ENCODE assay signal across 14 mouse cellular contexts in the genomic region with DNA sequence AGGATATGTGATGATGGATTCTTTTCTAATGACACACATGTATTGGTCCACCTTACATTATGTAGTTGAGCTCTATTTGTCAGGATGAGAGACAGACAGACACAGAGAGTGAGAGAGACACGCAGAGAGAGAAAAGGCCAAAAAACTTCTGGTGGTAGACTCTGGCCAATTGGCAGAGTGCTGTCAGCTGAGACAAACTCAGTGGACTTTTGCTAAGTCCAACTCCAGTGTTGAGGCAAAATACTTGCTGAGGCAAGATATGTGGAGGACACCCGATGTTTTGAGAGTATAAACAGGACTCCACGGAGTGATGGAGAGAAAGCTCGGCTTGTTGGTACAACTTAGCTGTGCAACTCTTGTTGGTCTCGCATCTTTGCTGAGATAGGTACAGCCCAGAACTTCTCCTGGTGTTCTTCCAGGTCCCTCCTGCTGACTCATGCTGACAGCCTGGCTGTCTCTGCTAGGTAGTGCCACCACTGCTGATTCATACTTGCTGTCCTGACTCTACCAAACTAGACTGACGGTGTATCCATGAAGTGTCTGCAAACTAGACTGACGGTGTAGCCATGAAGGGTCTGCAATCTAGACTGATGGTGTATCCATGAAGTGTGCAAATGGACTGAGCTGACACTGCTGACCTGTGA. TPM values are rescaled to one million over a fixed set of nuclear protein-coding genes. Genes with fewer than 3 reads are reported as not detected.
DNase-seq lines count a peak whose midpoint lies in the region; ATAC-seq and TF ChIP-seq lines count a peak whose summit lies in the region.
"Had no signal": no experiment of that assay in that cellular context is flagged by ENCODE, and none has a peak within 500 bp of the region (broad histone marks: within the 10 kb centered on the region; RNA-seq: fewer than 3 reads in every experiment).

No protein-coding gene starts in this region.

- DNase-seq in cerebellum, postnatal 25 days: peak; percentile 16 to 44
- no peak for DNase-seq in cerebellum, adult 11-12 months
- DNase-seq in kidney, adult 2 months: peak; percentile 62
- DNase-seq in kidney, postnatal 10 days: no peak
- DNase-seq in MEL (ENCODE audit: low read depth, low spot score): peak; percentile 58
- no peak for DNase-seq in liver, embryonic 11.5 days (ENCODE audit: low spot score)
- no peak for DNase-seq in ovary, postnatal 36 days (ENCODE audit: low spot score)
- DNase-seq: cerebellum, adult 8-10 months had no signal

- TF ChIP-seq RAD21 in MEL (IDR thresholded peaks at IDR 0.05; ENCODE audit: low read depth, low read length): no peak

- no peaks in the 10 kb centered on the region for H3K27me3 ChIP-seq in kidney, adult 2 months (replicated peaks; ENCODE audit: control insufficient read depth, insufficient read depth, low read length)
- H3K27me3 ChIP-seq in MEL (ENCODE audit: control insufficient read depth in 1 of 2, insufficient read depth in 2 of 2, low read length in 2 of 2): no peaks in the 10 kb centered on the region
- no peaks in the 10 kb centered on the region for H3K27me3 ChIP-seq in liver, embryonic 11.5 days (replicated peaks; ENCODE audit: control insufficient read depth, insufficient read depth, low read length)
- no peaks in the 10 kb centered on the region for H3K27me3 ChIP-seq in hindbrain, embryonic 16.5 days (replicated peaks; ENCODE audit: control insufficient read depth, insufficient read depth, low read length)
- H3K27me3 ChIP-seq: CH12.LX; embryonic facial prominence, embryonic 15.5 days had no signal

- ATAC-seq in liver, embryonic 11.5 days (replicated peaks; ENCODE audit: low FRiP score): peak; percentile 74
- no peak for ATAC-seq in hindbrain, embryonic 16.5 days
- ATAC-seq: lung, postnatal 0 days had no signal

- 62% methylated on average over 7 of the region's 7 CpGs for WGBS in kidney, adult 2 months
- WGBS in liver, embryonic 11.5 days: 83% methylated on average over 7 of the region's 7 CpGs
- 95% methylated on average over 7 of the region's 7 CpGs for WGBS in hindbrain, embryonic 16.5 days

- H3K36me3 ChIP-seq in kidney, adult 2 months (ENCODE audit: control insufficient read depth, insufficient read depth, low read length): peaks cover 3% of the 10 kb centered on the region
- peaks cover 17 to 56% of the 10 kb centered on the region in 2 experiments for H3K36me3 ChIP-seq in MEL (ENCODE audit: control insufficient read depth in 1 of 2, insufficient read depth in 2 of 2, low read length in 2 of 2)
- H3K36me3 ChIP-seq in liver, embryonic 11.5 days (ENCODE audit: control insufficient read depth, insufficient read depth, low read length): peaks cover 16% of the 10 kb centered on the region
- no peaks in the 10 kb centered on the region; the same call in 1 of the 2 replicates for H3K36me3 ChIP-seq in hindbrain, embryonic 16.5 days (ENCODE audit: control insufficient read depth, insufficient read depth, low read length)

- H3K9me3 ChIP-seq in MEL (replicated peaks; ENCODE audit: insufficient read depth, low read length): no peaks in the 10 kb centered on the region
- no peaks in the 10 kb centered on the region for H3K9me3 ChIP-seq in liver, embryonic 11.5 days (ENCODE audit: control insufficient read depth, low read length)
- H3K9me3 ChIP-seq in hindbrain, embryonic 16.5 days (ENCODE audit: control insufficient read depth, low read length): no peaks in the 10 kb centered on the region
- H3K9me3 ChIP-seq: embryonic facial prominence, embryonic 15.5 days; hindbrain, embryonic 10.5 days had no signal

- no peak overlapping the region for H3K4me3 ChIP-seq in kidney, adult 2 months (ENCODE audit: insufficient read depth, low read depth, low read length)
- no peak overlapping the region for H3K4me3 ChIP-seq in MEL (ENCODE audit: control insufficient read depth in 1 of 2, insufficient read depth in 1 of 2, low read depth in 2 of 2, low read length in 2 of 2)
- H3K4me3 ChIP-seq in liver, embryonic 11.5 days (ENCODE audit: low read depth, low read length): no peak overlapping the region
- H3K4me3 ChIP-seq in hindbrain, embryonic 16.5 days (ENCODE audit: low read length): no peak overlapping the region
- H3K4me3 ChIP-seq: embryonic facial prominence, embryonic 15.5 days; hindbrain, embryonic 10.5 days; myocyte had no signal

- TF ChIP-seq POLR2A in kidney, adult 2 months (IDR thresholded peaks at IDR 0.05; ENCODE audit: low read depth, low read length): no peak
- no peak; a peak in 1 of 4 replicates for TF ChIP-seq POLR2A in MEL (IDR thresholded peaks at IDR 0.05; ENCODE audit: control insufficient read depth in 1 of 2, insufficient read depth in 1 of 2, low read depth in 1 of 2, low read length in 2 of 2, poor library complexity in 1 of 2)

- no peak overlapping the region for H3K4me2 ChIP-seq in liver, embryonic 11.5 days
- H3K4me2 ChIP-seq in hindbrain, embryonic 16.5 days (ENCODE audit: low read length): no peak overlapping the region
- H3K4me2 ChIP-seq: embryonic facial prominence, embryonic 15.5 days had no signal

- no peak for TF ChIP-seq EP300 in MEL (IDR thresholded peaks at IDR 0.05; ENCODE audit: low read depth in 1 of 2, low read length in 2 of 2)

- H3K4me1 ChIP-seq in kidney, adult 2 months (ENCODE audit: control insufficient read depth, insufficient read depth, low read length): peaks cover 12% of the 10 kb centered on the region
- peaks cover 6 to 11% of the 10 kb centered on the region in 2 experiments for H3K4me1 ChIP-seq in MEL (ENCODE audit: control insufficient read depth in 1 of 2, insufficient read depth in 2 of 2, low read length in 2 of 2)
- peaks cover 3% of the 10 kb centered on the region for H3K4me1 ChIP-seq in liver, embryonic 11.5 days (replicated peaks; ENCODE audit: control insufficient read depth, insufficient read depth, low read length)
- no peaks in the 10 kb centered on the region for H3K4me1 ChIP-seq in hindbrain, embryonic 16.5 days (ENCODE audit: control insufficient read depth, insufficient read depth, low read depth, low read length)
- H3K4me1 ChIP-seq: embryonic facial prominence, embryonic 15.5 days; hindbrain, embryonic 10.5 days had no signal

- no peak overlapping the region for H3K9ac ChIP-seq in MEL (ENCODE audit: control insufficient read depth, low read depth, low read length, poor library complexity, severe bottlenecking)
- no peak overlapping the region for H3K9ac ChIP-seq in liver, embryonic 11.5 days (ENCODE audit: low read depth, low read length)
- no peak overlapping the region for H3K9ac ChIP-seq in hindbrain, embryonic 16.5 days (ENCODE audit: low read depth, low read length)
- H3K9ac ChIP-seq: embryonic facial prominence, embryonic 15.5 days had no signal

- TF ChIP-seq CTCF in kidney, adult 2 months (conservative IDR thresholded peaks at IDR 0.05; ENCODE audit: insufficient read depth, insufficient read length, low read depth, low read length): 0 out of 2 replicates have a peak, but pooled peaks have one; percentile 4
- no peak for TF ChIP-seq CTCF in MEL (IDR thresholded peaks at IDR 0.05 in 2 of 3, conservative IDR thresholded peaks at IDR 0.05 in 1 of 3; ENCODE audit: control insufficient read depth in 1 of 3, insufficient read depth in 1 of 3, low read depth in 2 of 3, low read length in 3 of 3, poor library complexity in 1 of 3, severe bottlenecking in 1 of 3)

- H3K79me2 ChIP-seq in MEL (ENCODE audit: control insufficient read depth, insufficient read depth, low read length, poor library complexity): peaks cover 53% of the 10 kb centered on the region

- peak overlapping the region; percentile 52; the same call in 1 of the 2 replicates for H3K27ac ChIP-seq in kidney, adult 2 months (ENCODE audit: insufficient read depth, low read depth, low read length)
- H3K27ac ChIP-seq in MEL (ENCODE audit: control insufficient read depth, low read depth, low read length): no peak overlapping the region
- H3K27ac ChIP-seq in liver, embryonic 11.5 days (ENCODE audit: low read depth, low read length): no peak overlapping the region
- H3K27ac ChIP-seq in hindbrain, embryonic 16.5 days (ENCODE audit: low read depth, low read length): no peak overlapping the region
- H3K27ac ChIP-seq: embryonic facial prominence, embryonic 15.5 days; hindbrain, embryonic 10.5 days had no signal

TF ChIP-seq in MEL, 35 proteins besides CTCF, POLR2A, EP300 and RAD21:
- TF ChIP-seq POLR2AphosphoS5 (IDR thresholded peaks at IDR 0.05; ENCODE audit: borderline replicate concordance, low read depth, low read length) (0 out of 2 replicates have a peak, but pooled peaks have one; percentile 17), BHLHE40 (IDR thresholded peaks at IDR 0.05; ENCODE audit: borderline replicate concordance, low read depth, low read length) (no peak)
TF ChIP-seq in MEL: peak in this region for 1.

RNA-seq across cellular contexts. Expression of a gene that starts 11.9 kb away (rescaled TPM):
- 20.5 and 22.0 TPM in 2 replicates for polyA plus RNA-seq in kidney, adult 2 months (2012; rRNA removed)
- 137 and 156 TPM in 2 replicates for total RNA-seq in MEL (2012; rRNA removed)
- 100 to 1,000 TPM; 165 to 242 TPM for polyA plus RNA-seq in MEL (2012; ENCODE audit: insufficient read depth in 1 of 2, insufficient read length in 2 of 2, low read depth in 1 of 2, low replicate concordance in 2 of 2, missing spikeins in 1 of 2)
- polyA plus RNA-seq in liver, embryonic 11.5 days (2014; fragmentation: Nextera tagmentation; extraction: Ambion mirVana): 105 and 106 TPM in 2 replicates
- polyA plus RNA-seq in hindbrain, embryonic 16.5 days (2015; fragmentation: Nextera tagmentation; extraction: Ambion mirVana): 39.4 and 41.5 TPM in 2 replicates

Comparison
In these comparisons a context has a peak if more than half of its experiments do, and no peak if none do; other contexts are left out.
1. DNase-seq: peak in cerebellum, postnatal 25 days (2 of 2), kidney, adult 2 months (single experiment) and MEL (single experiment); none in cerebellum, adult 11-12 months (single experiment), kidney, postnatal 10 days (single experiment), liver, embryonic 11.5 days (single experiment) and ovary, postnatal 36 days (single experiment).